Mouse (Mus musculus): ENCODE results near the gene Alkbh3. TPM values are rescaled to one million over a fixed set of nuclear protein-coding genes. Genes with fewer than 3 reads are reported as not detected.

Gene Alkbh3
- polyA plus RNA-seq, 1 experiment from 2014 or later = 64.5 TPM

GRCm38 (mm10) chr2:93959346-93959745 lies 51.3 kb downstream of the Alkbh3 start:
- 69% methylated on average over 8 of the region's 8 CpGs for WGBS
- Histone ChIP-seq H3K9me3 (ENCODE audit: control insufficient read depth, low read length) (no peaks in the 10 kb centered on the region), H3K4me2 (replicated peaks; ENCODE audit: low read depth, low read length) (no peak overlapping the region), H3K4me3 (ENCODE audit: low read length) (no peak overlapping the region), H3K36me3 (ENCODE audit: control insufficient read depth, insufficient read depth, low read length) (no peaks in the 10 kb centered on the region), H3K9ac (ENCODE audit: low read depth, low read length) (no peak overlapping the region), H3K4me1 (ENCODE audit: control insufficient read depth, insufficient read depth, low read length) (0 out of 2 replicates have a peak, but pooled peaks cover 7% of the 10 kb centered on the region), H3K27me3 (ENCODE audit: control insufficient read depth, insufficient read depth, low read length) (peaks cover 35% of the 10 kb centered on the region), H3K27ac (ENCODE audit: low read depth, low read length) (no peak overlapping the region)
- no peak for ATAC-seq (ENCODE audit: low FRiP score, low TSS enrichment)

DNA sequence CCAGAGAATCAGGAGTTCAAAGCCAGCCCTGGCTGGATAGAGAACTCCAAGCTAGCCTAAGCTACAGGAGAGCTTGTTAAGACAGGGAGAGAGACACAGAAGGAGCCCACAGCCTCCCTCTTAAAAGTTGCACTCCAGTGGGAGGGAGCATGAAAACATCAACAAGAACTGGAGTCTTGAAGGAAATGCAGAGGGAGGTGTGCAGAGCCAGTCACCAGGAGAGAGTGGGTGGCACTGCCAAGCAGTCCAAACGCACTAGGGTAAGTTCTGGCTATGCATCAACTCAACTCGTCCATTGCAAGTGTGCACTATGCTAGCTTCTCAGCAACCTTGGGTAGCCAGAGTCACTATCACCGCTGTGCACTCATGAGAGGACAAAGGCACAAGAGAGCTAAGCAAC lies 52.4 kb downstream of the Alkbh3 start:
- ATAC-seq (ENCODE audit: low FRiP score, low TSS enrichment) = no peak
- Histone ChIP-seq H3K9ac (ENCODE audit: low read depth, low read length) (no peak overlapping the region), H3K27ac (ENCODE audit: low read depth, low read length) (no peak overlapping the region), H3K27me3 (ENCODE audit: control insufficient read depth, insufficient read depth, low read length) (peaks cover 40% of the 10 kb centered on the region), H3K4me1 (ENCODE audit: control insufficient read depth, insufficient read depth, low read length) (0 out of 2 replicates have a peak, but pooled peaks cover 7% of the 10 kb centered on the region), H3K9me3 (ENCODE audit: control insufficient read depth, low read length) (no peaks in the 10 kb centered on the region), H3K4me2 (replicated peaks; ENCODE audit: low read depth, low read length) (no peak overlapping the region), H3K36me3 (ENCODE audit: control insufficient read depth, insufficient read depth, low read length) (no peaks in the 10 kb centered on the region), H3K4me3 (ENCODE audit: low read length) (no peak overlapping the region)
- 79% methylated on average over 3 of the region's 3 CpGs for WGBS

- H3K27me3 ChIP-seq (ENCODE audit: control insufficient read depth, insufficient read depth, low read length) = peaks cover 40% of the 10 kb centered on the region
- H3K36me3 ChIP-seq (ENCODE audit: control insufficient read depth, insufficient read depth, low read length) = no peaks in the 10 kb centered on the region
- 0 out of 2 replicates have a peak, but pooled peaks cover 7% of the 10 kb centered on the region for H3K4me1 ChIP-seq (ENCODE audit: control insufficient read depth, insufficient read depth, low read length)
- H3K4me2 ChIP-seq (replicated peaks; ENCODE audit: low read depth, low read length) = no peak overlapping the region
- WGBS = 45% methylated on average over 8 of the region's 8 CpGs
- no peak for ATAC-seq (ENCODE audit: low FRiP score, low TSS enrichment)
- H3K4me3 ChIP-seq (ENCODE audit: low read length) = no peak overlapping the region
- H3K9me3 ChIP-seq (ENCODE audit: control insufficient read depth, low read length) = no peaks in the 10 kb centered on the region
- no peak overlapping the region for H3K27ac ChIP-seq (ENCODE audit: low read depth, low read length)
- H3K9ac ChIP-seq (ENCODE audit: low read depth, low read length) = no peak overlapping the region
These were observed 52.8 kb downstream of the Alkbh3 start for GRCm38 (mm10) chr2:93957785-93958175.

DNA sequence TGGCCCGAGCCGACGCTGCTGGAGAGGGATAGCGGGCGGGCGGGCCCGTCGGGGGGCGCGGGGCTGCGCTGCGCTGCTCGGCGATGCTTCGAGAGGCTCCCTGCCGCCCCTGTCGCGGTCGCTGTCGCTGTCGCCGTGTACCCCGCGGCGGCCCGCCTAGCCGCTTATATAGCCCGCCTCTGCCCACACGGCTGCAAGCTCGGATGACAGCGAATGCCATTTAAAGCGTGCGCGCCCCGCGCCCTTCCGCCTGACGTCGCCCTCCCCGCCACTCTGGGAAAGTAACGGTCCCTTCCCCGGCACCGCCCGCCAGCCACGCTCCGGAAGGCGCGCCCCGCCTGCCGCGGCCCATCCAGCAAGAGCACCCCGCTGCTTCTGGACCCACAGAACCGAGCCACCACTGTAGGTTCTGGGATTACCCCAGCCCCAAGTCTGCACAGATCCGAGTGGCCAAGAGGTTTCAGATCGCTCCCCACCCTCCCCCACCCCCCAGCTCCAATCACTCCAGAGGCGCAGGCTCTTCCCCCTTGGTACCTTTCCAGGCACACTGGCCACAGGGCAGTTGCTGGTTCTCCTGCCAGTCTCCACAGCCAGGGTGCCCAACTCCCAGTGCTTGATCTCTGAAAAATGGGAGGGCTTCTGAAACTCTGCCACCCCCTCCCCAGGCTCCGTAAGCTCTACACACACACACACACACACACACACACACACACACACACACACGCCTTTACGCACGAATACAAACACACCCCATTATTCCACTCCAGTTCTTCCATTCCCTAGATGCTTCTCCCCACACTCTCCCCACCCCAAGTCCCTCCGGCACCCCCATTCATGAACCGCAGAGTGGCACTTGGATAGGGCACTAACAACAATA lies 53.5 kb downstream of the Alkbh3 start, which contains the start of gene Gm13889:
Gene Gm13889, minus strand, starts transcription at position 294 of the 877 bp plus-strand sequence.
- ATAC-seq (ENCODE audit: low FRiP score, low TSS enrichment) = peak; percentile 68
- WGBS = 8% methylated on average over 40 of the region's 62 CpGs
- Histone ChIP-seq H3K9ac (ENCODE audit: low read depth, low read length) (peak within 1 kb of the TSS; percentile 59), H3K36me3 (ENCODE audit: control insufficient read depth, insufficient read depth, low read length) (no peaks in the 10 kb centered on the region), H3K9me3 (ENCODE audit: control insufficient read depth, low read length) (no peaks in the 10 kb centered on the region), H3K27me3 (ENCODE audit: control insufficient read depth, insufficient read depth, low read length) (peaks cover 40% of the 10 kb centered on the region), H3K4me3 (ENCODE audit: low read length) (peak within 1 kb of the TSS; percentile 45), H3K27ac (ENCODE audit: low read depth, low read length) (0 out of 2 replicates have a peak within 1 kb of the TSS, but pooled peaks have one; percentile 11), H3K4me1 (ENCODE audit: control insufficient read depth, insufficient read depth, low read length) (0 out of 2 replicates have a peak, but pooled peaks cover 7% of the 10 kb centered on the region), H3K4me2 (replicated peaks; ENCODE audit: low read depth, low read length) (peak within 1 kb of the TSS; percentile 97)

DNA sequence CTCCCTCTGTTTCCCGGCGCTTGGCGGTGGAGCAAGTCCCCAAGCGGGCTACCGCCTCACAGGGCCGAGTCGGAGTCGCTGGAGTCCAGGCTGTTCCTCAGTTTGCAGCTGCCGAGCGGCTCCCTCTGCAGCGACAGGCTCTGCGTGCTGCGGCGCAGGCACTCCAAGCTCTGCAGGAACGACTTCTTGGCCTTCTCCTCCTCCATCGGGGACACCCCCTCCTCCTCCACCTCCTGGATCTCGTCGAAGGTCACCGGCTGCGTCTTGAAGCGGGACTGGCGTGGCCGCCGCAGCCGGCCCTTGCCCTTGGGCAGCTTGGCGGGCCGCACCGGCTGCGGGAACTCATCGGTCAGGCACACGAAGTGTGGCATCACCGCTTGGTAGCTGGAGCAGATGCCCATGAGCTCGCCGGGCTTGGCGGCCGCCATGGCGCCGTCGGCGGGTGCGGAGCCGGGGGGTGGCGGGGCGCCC lies 54.2 kb downstream of the Alkbh3 start:
- Histone ChIP-seq H3K27ac (ENCODE audit: low read depth, low read length) (no peak overlapping the region), H3K9me3 (ENCODE audit: control insufficient read depth, low read length) (no peaks in the 10 kb centered on the region), H3K4me2 (replicated peaks; ENCODE audit: low read depth, low read length) (peak overlapping the region; percentile 97), H3K27me3 (ENCODE audit: control insufficient read depth, insufficient read depth, low read length) (peaks cover 43% of the 10 kb centered on the region), H3K9ac (ENCODE audit: low read depth, low read length) (peak overlapping the region; percentile 59), H3K4me3 (ENCODE audit: low read length) (peak overlapping the region; percentile 45), H3K36me3 (ENCODE audit: control insufficient read depth, insufficient read depth, low read length) (no peaks in the 10 kb centered on the region), H3K4me1 (ENCODE audit: control insufficient read depth, insufficient read depth, low read length) (0 out of 2 replicates have a peak, but pooled peaks cover 7% of the 10 kb centered on the region)
- WGBS = 0% methylated on average over 36 of the region's 44 CpGs
- ATAC-seq (ENCODE audit: low FRiP score, low TSS enrichment) = peak; percentile 63

- Histone ChIP-seq H3K27me3 (ENCODE audit: control insufficient read depth, insufficient read depth, low read length) (peaks cover 43% of the 10 kb centered on the region), H3K4me1 (ENCODE audit: control insufficient read depth, insufficient read depth, low read length) (0 out of 2 replicates have a peak, but pooled peaks cover 7% of the 10 kb centered on the region), H3K4me2 (replicated peaks; ENCODE audit: low read depth, low read length) (peak overlapping the region; percentile 97), H3K4me3 (ENCODE audit: low read length) (peak overlapping the region; percentile 45), H3K27ac (ENCODE audit: low read depth, low read length) (no peak overlapping the region), H3K9ac (ENCODE audit: low read depth, low read length) (peak overlapping the region; percentile 59; the same call in 1 of the 2 replicates), H3K9me3 (ENCODE audit: control insufficient read depth, low read length) (no peaks in the 10 kb centered on the region), H3K36me3 (ENCODE audit: control insufficient read depth, insufficient read depth, low read length) (no peaks in the 10 kb centered on the region)
- WGBS = under 1% methylated on average over 28 of the region's 31 CpGs
- ATAC-seq (ENCODE audit: low FRiP score, low TSS enrichment) = 0 out of 2 replicates have a peak, but pooled peaks have one; percentile 1
These were observed 54.7 kb downstream of the Alkbh3 start for GRCm38 (mm10) chr2:93955886-93956285.

- H3K27me3 ChIP-seq (ENCODE audit: control insufficient read depth, insufficient read depth, low read length) = peaks cover 43% of the 10 kb centered on the region
- no peak for ATAC-seq (ENCODE audit: low FRiP score, low TSS enrichment)
These were observed 55.6 kb downstream of the Alkbh3 start for GRCm38 (mm10) chr2:93954781-93955578.

GRCm38 (mm10) chr2:93953726-93954125 lies 56.9 kb downstream of the Alkbh3 start:
- no peaks in the 10 kb centered on the region for H3K36me3 ChIP-seq (ENCODE audit: control insufficient read depth, insufficient read depth, low read length)
- WGBS = 86% methylated on average over 9 of the region's 9 CpGs
- H3K27me3 ChIP-seq (ENCODE audit: control insufficient read depth, insufficient read depth, low read length) = peaks cover 43% of the 10 kb centered on the region
- H3K4me3 ChIP-seq (ENCODE audit: low read length) = no peak overlapping the region
- no peak overlapping the region for H3K27ac ChIP-seq (ENCODE audit: low read depth, low read length)
- 0 out of 2 replicates have a peak, but pooled peaks cover 7% of the 10 kb centered on the region for H3K4me1 ChIP-seq (ENCODE audit: control insufficient read depth, insufficient read depth, low read length)
- no peak overlapping the region for H3K4me2 ChIP-seq (replicated peaks; ENCODE audit: low read depth, low read length)
- no peaks in the 10 kb centered on the region for H3K9me3 ChIP-seq (ENCODE audit: control insufficient read depth, low read length)
- no peak for ATAC-seq (ENCODE audit: low FRiP score, low TSS enrichment)
- no peak overlapping the region for H3K9ac ChIP-seq (ENCODE audit: low read depth, low read length)

More at GRCm38 (mm10) chr2:93954781-93955578, 55.6 kb downstream of the Alkbh3 start:
- Histone ChIP-seq H3K9ac (ENCODE audit: low read depth, low read length) (peak overlapping the region; percentile 44; the same call in 1 of the 2 replicates), H3K27ac (ENCODE audit: low read depth, low read length) (no peak overlapping the region), H3K36me3 (ENCODE audit: control insufficient read depth, insufficient read depth, low read length) (no peaks in the 10 kb centered on the region), H3K4me1 (ENCODE audit: control insufficient read depth, insufficient read depth, low read length) (0 out of 2 replicates have a peak, but pooled peaks cover 7% of the 10 kb centered on the region), H3K4me3 (ENCODE audit: low read length) (peak overlapping the region; percentile 45), H3K9me3 (ENCODE audit: control insufficient read depth, low read length) (no peaks in the 10 kb centered on the region), H3K4me2 (replicated peaks; ENCODE audit: low read depth, low read length) (peak overlapping the region; percentile 97)
- under 1% methylated on average over 31 of the region's 32 CpGs for WGBS

All from kidney, embryonic 14.5 days (tissue).